ENCODE assay signal across 12 mouse cellular contexts in genomic region chr9:37089894-37090652, GRCm38 (mm10). TPM values are rescaled to one million over a fixed set of nuclear protein-coding genes. Genes with fewer than 3 reads are reported as not detected.
DNase-seq lines count a peak whose midpoint lies in the region; ATAC-seq and TF ChIP-seq lines count a peak whose summit lies in the region.
"Had no signal": no experiment of that assay in that cellular context is flagged by ENCODE, and none has a peak within 500 bp of the region (broad histone marks: within the 10 kb centered on the region; RNA-seq: fewer than 3 reads in every experiment).

No protein-coding gene starts in this region.

- DNase-seq in forebrain, embryonic 10.5 days (ENCODE audit: extremely low spot score, low spot score), result peak; percentile 49
- no peak for DNase-seq in forebrain, postnatal 0 days
- DNase-seq in thymus, postnatal 0 days (ENCODE audit: low spot score), result no peak
- no peak for DNase-seq in cerebellum, postnatal 36 days
- DNase-seq: lung, adult 18-20 months; midbrain, embryonic 14.5 days; thymus, postnatal 4 days had no signal

- H3K27ac ChIP-seq in forebrain, embryonic 10.5 days, result peak overlapping the region; percentile 81
- no peak overlapping the region for H3K27ac ChIP-seq in forebrain, postnatal 0 days (ENCODE audit: low read depth, low read length)
- 0 out of 2 replicates have a peak overlapping the region, but pooled peaks have one; percentile 19 for H3K27ac ChIP-seq in forebrain, embryonic 12.5 days
- no peak overlapping the region; the same call in 1 of the 2 replicates for H3K27ac ChIP-seq in kidney, embryonic 14.5 days (ENCODE audit: low read depth, low read length)
- peak overlapping the region; percentile 74 for H3K27ac ChIP-seq in neural tube, embryonic 13.5 days (replicated peaks)
- H3K27ac ChIP-seq in intestine, embryonic 15.5 days, result no peak overlapping the region

- H3K9ac ChIP-seq in forebrain, postnatal 0 days, result no peak overlapping the region
- no peak overlapping the region for H3K9ac ChIP-seq in forebrain, embryonic 12.5 days
- no peak overlapping the region for H3K9ac ChIP-seq in kidney, embryonic 14.5 days (ENCODE audit: low read depth, low read length)
- H3K9ac ChIP-seq in neural tube, embryonic 13.5 days, result peak overlapping the region; percentile 31; the same call in 1 of the 2 replicates
- H3K9ac ChIP-seq in intestine, embryonic 15.5 days, result no peak overlapping the region

- H3K9me3 ChIP-seq in forebrain, embryonic 10.5 days, result 0 out of 2 replicates have a peak, but pooled peaks cover 4% of the 10 kb centered on the region
- H3K9me3 ChIP-seq in forebrain, postnatal 0 days (ENCODE audit: low read length), result no peaks in the 10 kb centered on the region
- H3K9me3 ChIP-seq in forebrain, embryonic 12.5 days, result no peaks in the 10 kb centered on the region
- no peaks in the 10 kb centered on the region for H3K9me3 ChIP-seq in kidney, embryonic 14.5 days (ENCODE audit: control insufficient read depth, low read length)
- H3K9me3 ChIP-seq in neural tube, embryonic 13.5 days, result no peaks in the 10 kb centered on the region
- H3K9me3 ChIP-seq in intestine, embryonic 15.5 days, result no peaks in the 10 kb centered on the region

- peaks cover 5% of the 10 kb centered on the region; the same call in 1 of the 2 replicates for H3K27me3 ChIP-seq in forebrain, embryonic 10.5 days (ENCODE audit: poor library complexity, severe bottlenecking)
- no peaks in the 10 kb centered on the region for H3K27me3 ChIP-seq in forebrain, postnatal 0 days (ENCODE audit: insufficient read depth, low read length)
- no peaks in the 10 kb centered on the region for H3K27me3 ChIP-seq in forebrain, embryonic 12.5 days
- no peaks in the 10 kb centered on the region for H3K27me3 ChIP-seq in kidney, embryonic 14.5 days (ENCODE audit: control insufficient read depth, insufficient read depth, low read length)
- H3K27me3 ChIP-seq in neural tube, embryonic 13.5 days, result no peaks in the 10 kb centered on the region
- H3K27me3 ChIP-seq in intestine, embryonic 15.5 days (replicated peaks), result no peaks in the 10 kb centered on the region

- no peak for ATAC-seq in forebrain, postnatal 0 days
- ATAC-seq in forebrain, embryonic 12.5 days (ENCODE audit: low FRiP score), result peak; percentile 49
- ATAC-seq in kidney, embryonic 14.5 days (ENCODE audit: low FRiP score, low TSS enrichment), result peak; percentile 81
- ATAC-seq in neural tube, embryonic 13.5 days (ENCODE audit: low read depth), result peak; percentile 75
- no peak for ATAC-seq in intestine, embryonic 15.5 days

- peaks cover 79% of the 10 kb centered on the region for H3K4me1 ChIP-seq in forebrain, embryonic 10.5 days
- no peaks in the 10 kb centered on the region for H3K4me1 ChIP-seq in forebrain, postnatal 0 days (ENCODE audit: insufficient read depth)
- peaks cover 44% of the 10 kb centered on the region for H3K4me1 ChIP-seq in forebrain, embryonic 12.5 days
- peaks cover 38% of the 10 kb centered on the region for H3K4me1 ChIP-seq in kidney, embryonic 14.5 days (ENCODE audit: control insufficient read depth, insufficient read depth, low read length)
- H3K4me1 ChIP-seq in neural tube, embryonic 13.5 days (replicated peaks), result peaks cover 75% of the 10 kb centered on the region
- peaks cover 3% of the 10 kb centered on the region; the same call in 1 of the 2 replicates for H3K4me1 ChIP-seq in intestine, embryonic 15.5 days (replicated peaks)

- peak overlapping the region; percentile 2; the same call in 1 of the 2 replicates for H3K4me3 ChIP-seq in forebrain, embryonic 10.5 days
- H3K4me3 ChIP-seq in forebrain, postnatal 0 days (ENCODE audit: low read depth, low read length), result no peak overlapping the region
- no peak overlapping the region for H3K4me3 ChIP-seq in forebrain, embryonic 12.5 days (replicated peaks)
- H3K4me3 ChIP-seq in kidney, embryonic 14.5 days (ENCODE audit: low read length), result no peak overlapping the region
- H3K4me3 ChIP-seq in neural tube, embryonic 13.5 days, result no peak overlapping the region
- H3K4me3 ChIP-seq in intestine, embryonic 15.5 days (replicated peaks), result no peak overlapping the region

- no peak overlapping the region for H3K4me2 ChIP-seq in forebrain, postnatal 0 days (ENCODE audit: low read depth)
- 0 out of 2 replicates have a peak overlapping the region, but pooled peaks have one; percentile 4 for H3K4me2 ChIP-seq in forebrain, embryonic 12.5 days
- no peak overlapping the region for H3K4me2 ChIP-seq in kidney, embryonic 14.5 days (replicated peaks; ENCODE audit: low read depth, low read length)
- H3K4me2 ChIP-seq in neural tube, embryonic 13.5 days, result no peak overlapping the region
- no peak overlapping the region for H3K4me2 ChIP-seq in intestine, embryonic 15.5 days (replicated peaks)
- H3K4me2 ChIP-seq: heart, embryonic 11.5 days had no signal

- no peak for TF ChIP-seq CTCF in forebrain, postnatal 0 days (IDR thresholded peaks at IDR 0.05; ENCODE audit: low read depth)

- H3K36me3 ChIP-seq in forebrain, embryonic 10.5 days (replicated peaks), result no peaks in the 10 kb centered on the region
- H3K36me3 ChIP-seq in forebrain, postnatal 0 days (ENCODE audit: insufficient read depth), result no peaks in the 10 kb centered on the region
- no peaks in the 10 kb centered on the region for H3K36me3 ChIP-seq in forebrain, embryonic 12.5 days (replicated peaks)
- no peaks in the 10 kb centered on the region for H3K36me3 ChIP-seq in kidney, embryonic 14.5 days (ENCODE audit: control insufficient read depth, insufficient read depth, low read length)
- no peaks in the 10 kb centered on the region for H3K36me3 ChIP-seq in neural tube, embryonic 13.5 days
- H3K36me3 ChIP-seq in intestine, embryonic 15.5 days, result no peaks in the 10 kb centered on the region

- 28% methylated on average over 6 of the region's 6 CpGs for WGBS in forebrain, embryonic 10.5 days
- 32% methylated on average over 6 of the region's 6 CpGs for WGBS in forebrain, postnatal 0 days
- WGBS in forebrain, embryonic 12.5 days, result 26% methylated on average over 6 of the region's 6 CpGs
- WGBS in kidney, embryonic 14.5 days, result 37% methylated on average over 6 of the region's 6 CpGs
- 17% methylated on average over 6 of the region's 6 CpGs for WGBS in neural tube, embryonic 13.5 days
- WGBS in intestine, embryonic 15.5 days, result 72% methylated on average over 6 of the region's 6 CpGs

RNA-seq across cellular contexts. Expression of gene Pknox2, which starts 57.1 kb away (rescaled TPM):
- polyA plus RNA-seq in forebrain, embryonic 10.5 days (2016; fragmentation: Nextera tagmentation; extraction: Ambion mirVana), result 35.3 and 36.8 TPM in 2 replicates
- total RNA-seq in forebrain, postnatal 0 days (2014; rRNA removed), result 20.9 and 26.1 TPM in 2 replicates
- polyA plus RNA-seq in forebrain, postnatal 0 days (2015; fragmentation: Nextera tagmentation; extraction: Ambion mirVana), result 26.3 and 27.9 TPM in 2 replicates
- polyA plus RNA-seq in forebrain, embryonic 12.5 days (2016; fragmentation: Nextera tagmentation; extraction: Ambion mirVana), result 27.1 and 29.5 TPM in 2 replicates
- 5.4 and 5.5 TPM in 2 replicates for polyA plus RNA-seq in kidney, embryonic 14.5 days (2014; fragmentation: Nextera tagmentation; extraction: Ambion mirVana)
- polyA plus RNA-seq in neural tube, embryonic 13.5 days (2015; fragmentation: Nextera tagmentation; extraction: Ambion mirVana), result 59.2 and 65.0 TPM in 2 replicates
- polyA plus RNA-seq in thymus, postnatal 0 days (2015; fragmentation: Nextera tagmentation; extraction: Ambion mirVana), result 0.91 and 1.3 TPM in 2 replicates
- 7.9 and 8.2 TPM in 2 replicates for polyA plus RNA-seq in intestine, embryonic 15.5 days (2015; fragmentation: Nextera tagmentation; extraction: Ambion mirVana)

Comparison
In these comparisons a context has a peak if more than half of its experiments do, and no peak if none do; other contexts are left out.
1. H3K27ac ChIP-seq: peak in forebrain, embryonic 10.5 days (single experiment), forebrain, embryonic 12.5 days (single experiment) and neural tube, embryonic 13.5 days (single experiment); none in forebrain, postnatal 0 days (single experiment), kidney, embryonic 14.5 days (single experiment) and intestine, embryonic 15.5 days (single experiment).
2. ATAC-seq: peak in forebrain, embryonic 12.5 days (single experiment), kidney, embryonic 14.5 days (single experiment) and neural tube, embryonic 13.5 days (single experiment); none in forebrain, postnatal 0 days (single experiment) and intestine, embryonic 15.5 days (single experiment).